Mouse (Mus musculus): ENCODE results near the gene Fam8a1. TPM values are rescaled to one million over a fixed set of nuclear protein-coding genes. Genes with fewer than 3 reads are reported as not detected.

The Fam8a1 gene
- polyA plus RNA-seq (2012; rRNA removed), result 9.2 and 9.3 TPM in 2 replicates

DNA sequence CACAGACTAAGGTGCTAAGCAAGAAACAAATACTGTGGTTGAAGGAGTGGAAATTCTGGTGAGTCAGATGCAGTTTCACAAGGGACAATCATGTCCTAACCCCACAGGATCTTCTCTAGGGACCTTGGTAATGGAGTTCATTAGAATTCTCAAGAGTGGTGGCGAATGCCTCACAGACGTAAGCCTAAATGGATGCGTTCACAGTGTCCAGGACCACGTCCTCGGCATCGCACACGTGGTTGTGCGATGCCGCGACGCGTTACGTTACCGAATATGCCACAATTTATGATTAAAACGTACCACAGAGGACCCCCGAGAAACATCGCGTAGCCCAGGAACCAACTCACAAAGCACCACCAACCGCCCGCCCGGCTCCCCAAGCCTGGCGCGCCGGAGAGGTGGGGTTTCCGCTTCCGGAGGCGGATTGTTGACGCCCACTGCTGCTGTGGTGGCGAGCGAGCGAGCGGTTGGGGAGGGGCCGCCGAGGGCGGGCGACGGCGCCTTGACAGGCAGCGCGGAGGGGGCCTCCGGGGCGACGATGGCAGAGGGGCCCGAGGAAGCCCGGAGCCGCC lies at the start of gene Fam8a1:
TSS of gene Fam8a1 (plus strand) at position 475 of the 572 bp plus-strand sequence.

Other genes starting within 250 kb of the Fam8a1 start
- gene Cap2, start 167.7 kb upstream of the Fam8a1 start, polyA plus RNA-seq (2012; rRNA removed), result 0.34 and 0.46 TPM in 2 replicates
- gene Nup153, start 58.4 kb downstream of the Fam8a1 start, polyA plus RNA-seq (2012; rRNA removed), result 22.0 TPM in 2 replicates